Mouse (Mus musculus) CD4-positive helper T cell, adult 2 months (primary cell): ENCODE data around the gene Bcl2l1.

Experiments
- DNase-seq: peaks from one replicate; pipeline ENCODE4 v3.0.0-alpha.2; 2012; ENCODE audit warnings: low read depth, missing footprints, low spot score

Bcl2l1 gene

DNA sequence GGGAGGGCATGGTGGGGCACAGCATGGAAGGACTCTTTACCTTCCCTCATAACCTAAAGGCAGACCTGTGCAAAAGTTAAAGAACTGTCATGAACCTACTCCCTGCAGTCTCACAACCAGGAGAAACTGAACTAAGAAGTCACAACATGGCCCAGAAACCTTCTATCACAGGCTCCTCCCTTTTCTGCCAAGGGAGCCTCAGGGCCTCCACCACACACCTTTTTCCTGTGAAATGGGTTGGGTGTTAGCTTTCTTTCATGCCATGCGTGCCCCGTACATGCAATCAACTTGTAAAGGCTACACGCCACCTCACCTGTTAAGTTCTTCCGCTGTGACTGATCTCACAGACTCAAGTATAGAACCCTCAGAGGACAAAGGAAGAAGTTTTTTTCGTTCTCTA is 28.4 kb downstream of the Bcl2l1 start:
- peak; percentile 62 for DNase-seq

- DNase-seq: no peak
These were observed 29.2 kb downstream of the Bcl2l1 start for GRCm38 (mm10) chr2:152802303-152802702.

- DNase-seq: no peak
These were observed 30.8 kb downstream of the Bcl2l1 start for GRCm38 (mm10) chr2:152800762-152801113.

DNA sequence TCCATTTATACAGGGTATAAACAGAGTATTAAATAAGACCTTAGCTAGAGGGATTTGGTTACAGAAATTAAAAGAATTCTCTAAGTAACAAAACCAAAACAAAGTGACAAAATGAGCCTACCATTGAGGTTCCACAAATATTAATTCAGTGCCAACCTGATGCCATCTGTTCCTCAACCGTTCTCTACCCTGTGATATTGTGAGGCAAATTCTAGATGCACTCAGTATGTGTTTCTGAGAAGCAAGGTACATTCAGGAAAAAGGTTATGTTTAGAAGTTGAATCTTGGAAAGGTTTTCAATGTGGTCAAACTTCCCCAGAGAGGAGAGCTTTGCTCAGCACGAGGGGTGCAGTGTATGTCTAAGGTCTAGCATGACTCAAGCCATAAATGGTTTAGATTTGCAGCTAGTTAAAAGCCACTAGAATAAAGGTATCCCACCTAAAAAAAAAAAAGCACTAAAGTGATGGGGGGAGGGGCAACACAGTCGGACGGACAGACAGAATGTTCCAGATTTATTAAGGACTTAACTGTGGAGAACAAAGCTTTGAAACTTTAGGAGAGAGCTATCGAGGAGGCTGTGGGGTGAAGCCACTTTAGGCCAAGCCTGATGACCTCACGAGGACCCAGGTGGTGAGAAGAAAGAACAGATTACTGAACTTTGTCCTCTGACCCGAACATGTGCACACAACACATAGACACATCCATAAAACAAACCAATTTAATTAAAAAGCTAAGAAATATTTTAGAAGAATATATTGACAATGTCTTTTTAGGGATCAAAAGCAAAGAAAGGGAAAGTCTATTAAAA is 31.4 kb downstream of the Bcl2l1 start:
- no peak for DNase-seq

DNA sequence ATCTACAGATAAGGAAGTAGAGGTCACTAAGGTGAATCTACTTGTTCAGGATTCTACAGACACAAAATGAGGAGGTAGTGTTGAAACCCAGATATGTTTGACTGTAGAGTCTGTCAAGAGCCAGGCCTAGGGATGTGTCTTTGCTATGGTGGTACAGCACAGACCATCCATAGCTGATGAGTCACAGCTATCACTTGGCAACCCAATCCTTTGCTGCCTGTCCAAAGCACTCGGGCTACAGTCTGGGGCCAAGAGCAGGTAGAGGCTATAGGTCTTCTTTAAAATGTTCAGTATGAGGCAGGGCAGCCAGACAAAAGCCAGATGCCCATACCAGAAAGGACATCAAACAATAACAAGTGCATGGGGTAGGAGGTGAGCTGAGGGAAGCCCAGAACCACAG is 33.9 kb downstream of the Bcl2l1 start:
- no peak for DNase-seq

GRCm38 (mm10) chr2:152794281-152794827 is 37.2 kb downstream of the Bcl2l1 start:
- no peak for DNase-seq

GRCm38 (mm10) chr2:152793381-152793780 is 38.1 kb downstream of the Bcl2l1 start:
- no peak for DNase-seq

DNA sequence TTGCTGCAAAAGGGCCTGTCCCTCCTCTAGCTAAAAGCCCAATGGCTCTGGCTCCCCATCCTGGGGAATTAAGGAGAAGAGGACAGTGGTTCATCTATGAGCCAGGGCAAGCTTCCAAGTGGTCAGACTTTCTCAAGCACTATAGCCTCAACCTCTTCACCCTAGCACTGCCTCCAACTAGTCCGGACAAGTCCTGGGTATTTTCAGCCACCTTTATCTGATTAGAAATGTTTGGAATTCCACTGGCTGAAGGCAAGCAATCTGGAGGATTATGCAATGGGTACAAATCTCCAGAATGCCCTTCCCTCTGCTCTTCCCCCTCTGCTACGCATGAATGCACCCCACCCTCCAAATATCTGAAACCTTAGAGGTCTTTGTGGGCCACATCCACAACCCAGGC is 39.1 kb downstream of the Bcl2l1 start:
- DNase-seq: no peak

GRCm38 (mm10) chr2:152789591-152789999 is 41.9 kb downstream of the Bcl2l1 start:
- peak; percentile 76 for DNase-seq

DNA sequence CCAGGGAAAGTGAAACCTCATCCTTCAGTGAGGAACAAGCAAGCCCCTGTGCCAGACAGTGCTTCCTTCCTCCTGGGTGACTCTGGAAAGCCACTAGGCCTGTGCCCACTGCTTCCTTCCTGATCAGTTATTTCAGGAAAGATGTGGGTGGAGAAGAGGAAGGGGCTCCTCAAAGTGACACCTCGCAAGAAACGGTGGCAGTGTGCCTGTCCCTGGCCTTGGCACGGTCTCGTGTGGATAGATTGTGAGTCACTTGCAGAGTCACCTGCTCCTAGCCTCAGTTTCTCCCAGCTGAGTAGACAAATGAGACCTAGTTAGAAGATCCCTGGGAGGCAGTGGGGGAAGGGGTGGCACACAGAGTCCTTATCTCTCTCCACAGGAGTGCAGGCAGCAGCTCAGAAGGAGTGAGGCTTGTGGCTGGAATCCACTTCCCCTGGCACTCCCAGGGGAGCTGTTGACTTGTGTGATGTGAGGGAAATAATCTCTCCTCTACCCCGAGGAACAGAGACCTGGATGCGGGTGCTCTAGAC is 42.6 kb downstream of the Bcl2l1 start:
- peak; percentile 55 for DNase-seq

DNA sequence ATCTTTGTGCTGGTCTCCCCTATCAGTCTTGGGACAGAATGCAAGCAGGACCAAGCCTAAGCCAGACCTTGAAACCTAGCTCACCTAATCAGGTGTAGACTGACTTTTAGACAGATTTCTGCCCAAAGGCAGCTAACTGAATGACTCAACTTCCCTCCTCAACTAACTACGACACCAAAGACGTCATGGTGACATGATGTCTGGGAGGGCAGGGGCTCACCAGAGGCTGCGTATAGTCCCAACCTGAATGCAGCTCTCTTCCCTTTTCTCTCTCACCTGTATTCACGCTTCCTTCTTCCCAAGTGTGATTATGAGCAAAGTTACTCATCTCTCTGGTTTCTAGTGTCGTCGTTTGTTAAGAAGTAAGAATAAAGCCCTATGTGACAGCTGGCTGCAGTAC is 44.0 kb downstream of the Bcl2l1 start:
- peak; percentile 70 for DNase-seq

GRCm38 (mm10) chr2:152787136-152787535 is 44.4 kb downstream of the Bcl2l1 start:
- no peak for DNase-seq

GRCm38 (mm10) chr2:152785446-152786350 is 45.8 kb downstream of the Bcl2l1 start:
- DNase-seq: no peak

DNA sequence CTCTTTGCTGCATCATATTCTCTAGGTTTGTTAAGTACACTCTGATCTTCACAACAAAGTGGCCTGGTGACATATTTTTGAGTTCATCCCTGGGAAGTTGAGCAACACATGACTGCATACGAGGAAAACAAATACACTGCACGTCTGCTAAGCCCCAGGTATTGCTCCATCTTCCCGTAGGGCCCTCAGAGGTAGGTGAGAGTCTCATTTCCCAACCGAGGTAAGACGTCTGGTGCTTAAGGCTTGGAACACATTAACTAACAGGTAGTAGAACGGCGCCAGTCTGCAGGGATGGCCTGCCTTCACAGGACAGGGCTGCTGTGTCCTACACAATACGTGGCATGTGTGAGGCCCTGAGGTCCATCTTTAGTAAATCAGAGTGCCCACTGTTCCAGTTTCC is 46.9 kb downstream of the Bcl2l1 start:
- no peak for DNase-seq

- DNase-seq: no peak
These were observed 48.3 kb downstream of the Bcl2l1 start for GRCm38 (mm10) chr2:152783241-152783640.

DNA sequence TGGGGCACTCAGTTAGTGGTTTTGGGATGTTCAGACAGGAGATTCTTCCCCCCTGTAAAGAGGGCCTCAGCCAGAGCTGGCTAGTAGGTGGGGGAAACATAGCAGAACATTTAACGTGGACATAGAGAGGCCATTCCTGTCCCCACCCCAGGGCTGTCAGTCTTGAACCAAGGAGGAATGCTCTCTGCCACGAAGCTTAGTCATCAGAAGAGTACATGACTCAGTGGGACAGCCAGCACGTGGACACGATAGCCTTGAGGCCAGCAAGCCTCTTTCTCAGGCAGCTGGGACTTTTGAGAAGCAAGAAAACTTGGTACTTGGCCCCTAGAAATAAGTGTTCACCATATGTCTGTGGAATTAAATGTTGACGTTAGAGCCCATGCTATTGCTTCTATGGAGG is 48.9 kb downstream of the Bcl2l1 start:
- no peak for DNase-seq

GRCm38 (mm10) chr2:152781031-152781711 is 50.4 kb downstream of the Bcl2l1 start:
- no peak for DNase-seq

DNA sequence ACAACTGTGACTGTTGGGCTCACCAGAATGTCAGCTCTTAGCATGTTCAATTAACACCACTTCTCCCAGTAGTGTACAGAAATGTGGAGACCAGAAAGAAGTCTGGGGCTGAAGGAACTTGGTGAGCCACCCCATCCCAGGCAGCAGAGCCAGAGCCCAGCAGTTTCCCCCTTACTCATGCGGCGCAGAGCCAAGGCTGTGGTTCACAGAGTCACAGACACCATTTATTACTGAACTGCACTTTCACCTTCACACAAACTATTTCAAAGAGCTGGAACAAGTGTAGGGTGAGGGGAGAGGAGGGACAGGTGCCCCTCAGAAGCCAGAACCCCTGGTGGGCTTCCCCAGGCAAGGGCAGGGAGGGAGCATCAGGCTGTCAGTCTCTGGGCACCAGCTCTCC is 51.1 kb downstream of the Bcl2l1 start:
- no peak for DNase-seq

DNA sequence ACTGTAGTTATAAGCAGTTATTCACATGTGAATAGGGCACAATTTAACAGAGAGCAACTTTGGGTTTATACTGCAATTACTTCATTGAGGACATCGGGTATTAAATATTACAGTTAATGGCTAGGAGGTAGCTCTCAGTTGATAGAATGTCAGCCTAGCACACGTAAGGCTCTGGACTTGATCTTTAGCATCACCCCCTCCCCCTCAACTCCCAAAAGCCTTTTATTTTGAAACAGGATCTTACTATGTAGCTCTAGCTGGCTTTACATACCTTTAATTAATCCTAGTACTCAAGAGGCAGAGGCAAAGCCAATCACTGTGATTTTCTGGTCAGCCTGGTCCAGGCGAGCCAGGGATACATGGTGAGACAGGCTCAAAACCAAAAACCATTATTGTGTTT is 54.4 kb downstream of the Bcl2l1 start:
- no peak for DNase-seq

GRCm38 (mm10) chr2:152776435-152776834 is 55.1 kb downstream of the Bcl2l1 start:
- DNase-seq: no peak

GRCm38 (mm10) chr2:152776019-152776418 is 55.5 kb downstream of the Bcl2l1 start:
- no peak for DNase-seq

DNA sequence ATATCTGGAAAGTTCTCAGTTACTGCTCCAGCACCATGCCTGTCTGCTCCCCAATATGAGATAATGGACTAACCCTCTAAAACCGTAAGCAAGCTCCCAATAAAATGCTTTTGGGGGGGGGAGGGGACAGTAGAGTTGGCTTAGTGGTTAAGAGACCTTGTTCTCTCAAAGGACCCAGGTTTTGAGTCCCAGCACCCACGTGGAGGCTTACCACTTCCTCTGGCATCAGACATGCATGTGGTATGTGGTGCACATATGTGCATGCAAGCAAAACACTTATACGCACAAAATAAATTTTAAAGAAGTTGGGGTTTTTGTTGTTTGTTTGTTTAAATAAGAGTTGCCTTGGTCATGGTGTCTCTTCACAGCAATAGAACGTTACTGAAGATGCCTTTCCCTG is 56.2 kb downstream of the Bcl2l1 start:
- DNase-seq: peak; percentile 82
